Mouse (Mus musculus): ENCODE measurements at regions not wholly inside any gene's neighbourhood (a gene's known extent, or its start where the extent isn't known, plus 50 kb on each side); places are given as distances from the start of the nearest gene placed in this dataset.

GRCm38 (mm10) chr15:37072202-37072862, 64.8 kb upstream of the Zfp706 start:
- ATAC-seq: no peak
- DNase-seq (ENCODE audit: low spot score): no peak
- no peak for TF ChIP-seq CTCF (IDR thresholded peaks at IDR 0.05)
- TF ChIP-seq EP300 (IDR thresholded peaks at IDR 0.05): no peak
- H3K4me1 ChIP-seq (ENCODE audit: insufficient read depth, low read depth, low read length): no peaks in the 10 kb centered on the region
- no peaks in the 10 kb centered on the region for H3K36me3 ChIP-seq (ENCODE audit: insufficient read depth, low read length)
- no peak overlapping the region for H3K9ac ChIP-seq (replicated peaks; ENCODE audit: low read depth)
- WGBS: 67% methylated on average over 5 of the region's 5 CpGs
- no peaks in the 10 kb centered on the region for H3K9me3 ChIP-seq (ENCODE audit: low read length)
- no peak overlapping the region for H3K4me3 ChIP-seq (ENCODE audit: low read depth, low read length)
- H3K27ac ChIP-seq (ENCODE audit: low read length): no peak overlapping the region
- no peak overlapping the region for H3K4me2 ChIP-seq (replicated peaks; ENCODE audit: low read depth, low read length)
- H3K27me3 ChIP-seq (replicated peaks; ENCODE audit: insufficient read depth, low read length): no peaks in the 10 kb centered on the region

GRCm38 (mm10) chr15:37070188-37070587, 62.6 kb upstream of the Zfp706 start:
- Histone ChIP-seq H3K4me1 (ENCODE audit: insufficient read depth, low read depth, low read length) (no peaks in the 10 kb centered on the region), H3K36me3 (ENCODE audit: insufficient read depth, low read length) (no peaks in the 10 kb centered on the region), H3K27me3 (replicated peaks; ENCODE audit: insufficient read depth, low read length) (no peaks in the 10 kb centered on the region), H3K27ac (ENCODE audit: low read length) (no peak overlapping the region), H3K9ac (replicated peaks; ENCODE audit: low read depth) (no peak overlapping the region), H3K4me2 (replicated peaks; ENCODE audit: low read depth, low read length) (no peak overlapping the region), H3K9me3 (ENCODE audit: low read length) (no peaks in the 10 kb centered on the region), H3K4me3 (ENCODE audit: low read depth, low read length) (no peak overlapping the region)
- no peak for DNase-seq (ENCODE audit: low spot score)
- ATAC-seq: no peak
- no peak for TF ChIP-seq CTCF (IDR thresholded peaks at IDR 0.05)
- TF ChIP-seq EP300 (IDR thresholded peaks at IDR 0.05): no peak
- WGBS: 41% methylated on average over 3 of the region's 3 CpGs

- no peak overlapping the region for H3K4me3 ChIP-seq (ENCODE audit: low read depth, low read length)
- no peak overlapping the region for H3K27ac ChIP-seq (ENCODE audit: low read length)
- H3K9ac ChIP-seq (replicated peaks; ENCODE audit: low read depth): no peak overlapping the region
- no peaks in the 10 kb centered on the region for H3K9me3 ChIP-seq (ENCODE audit: low read length)
- TF ChIP-seq CTCF (IDR thresholded peaks at IDR 0.05): no peak
- no peak for TF ChIP-seq EP300 (IDR thresholded peaks at IDR 0.05)
- no peak overlapping the region for H3K4me2 ChIP-seq (replicated peaks; ENCODE audit: low read depth, low read length)
- 69% methylated on average over 4 of the region's 4 CpGs for WGBS
- H3K27me3 ChIP-seq (replicated peaks; ENCODE audit: insufficient read depth, low read length): no peaks in the 10 kb centered on the region
- H3K36me3 ChIP-seq (ENCODE audit: insufficient read depth, low read length): no peaks in the 10 kb centered on the region
- no peaks in the 10 kb centered on the region for H3K4me1 ChIP-seq (ENCODE audit: insufficient read depth, low read depth, low read length)
- no peak for ATAC-seq
- no peak for DNase-seq (ENCODE audit: low spot score)
These were observed 59.8 kb upstream of the Zfp706 start for GRCm38 (mm10) chr15:37067326-37067725.

- WGBS: 76% methylated on average over 9 of the region's 9 CpGs
- no peak for DNase-seq (ENCODE audit: low spot score)
- ATAC-seq: no peak
- H3K4me2 ChIP-seq (replicated peaks; ENCODE audit: low read depth, low read length): no peak overlapping the region
- no peak for TF ChIP-seq CTCF (IDR thresholded peaks at IDR 0.05)
- no peak for TF ChIP-seq EP300 (IDR thresholded peaks at IDR 0.05)
- no peaks in the 10 kb centered on the region for H3K27me3 ChIP-seq (replicated peaks; ENCODE audit: insufficient read depth, low read length)
- no peaks in the 10 kb centered on the region for H3K36me3 ChIP-seq (ENCODE audit: insufficient read depth, low read length)
- no peaks in the 10 kb centered on the region for H3K9me3 ChIP-seq (ENCODE audit: low read length)
- H3K9ac ChIP-seq (replicated peaks; ENCODE audit: low read depth): no peak overlapping the region
- no peak overlapping the region for H3K4me3 ChIP-seq (ENCODE audit: low read depth, low read length)
- no peak overlapping the region for H3K27ac ChIP-seq (ENCODE audit: low read length)
- H3K4me1 ChIP-seq (ENCODE audit: insufficient read depth, low read depth, low read length): no peaks in the 10 kb centered on the region
These were observed 58.5 kb upstream of the Zfp706 start for GRCm38 (mm10) chr15:37065926-37066550.

- no peak overlapping the region for H3K27ac ChIP-seq (ENCODE audit: low read length)
- ATAC-seq: no peak
- H3K4me2 ChIP-seq (replicated peaks; ENCODE audit: low read depth, low read length): no peak overlapping the region
- DNase-seq (ENCODE audit: low spot score): no peak
- no peak overlapping the region for H3K9ac ChIP-seq (replicated peaks; ENCODE audit: low read depth)
- no peaks in the 10 kb centered on the region for H3K4me1 ChIP-seq (ENCODE audit: insufficient read depth, low read depth, low read length)
- TF ChIP-seq EP300 (IDR thresholded peaks at IDR 0.05): no peak
- TF ChIP-seq CTCF (IDR thresholded peaks at IDR 0.05): no peak
- H3K36me3 ChIP-seq (ENCODE audit: insufficient read depth, low read length): no peaks in the 10 kb centered on the region
- H3K9me3 ChIP-seq (ENCODE audit: low read length): no peaks in the 10 kb centered on the region
- no peak overlapping the region for H3K4me3 ChIP-seq (ENCODE audit: low read depth, low read length)
- WGBS: 84% methylated on average over 6 of the region's 6 CpGs
- no peaks in the 10 kb centered on the region for H3K27me3 ChIP-seq (replicated peaks; ENCODE audit: insufficient read depth, low read length)
These were observed 57.8 kb upstream of the Zfp706 start for GRCm38 (mm10) chr15:37065408-37065807.

GRCm38 (mm10) chr15:37063781-37064383, 56.3 kb upstream of the Zfp706 start:
- Histone ChIP-seq H3K27me3 (replicated peaks; ENCODE audit: insufficient read depth, low read length) (no peaks in the 10 kb centered on the region), H3K4me3 (ENCODE audit: low read depth, low read length) (no peak overlapping the region), H3K4me1 (ENCODE audit: insufficient read depth, low read depth, low read length) (no peaks in the 10 kb centered on the region), H3K4me2 (replicated peaks; ENCODE audit: low read depth, low read length) (no peak overlapping the region), H3K9me3 (ENCODE audit: low read length) (no peaks in the 10 kb centered on the region), H3K9ac (replicated peaks; ENCODE audit: low read depth) (no peak overlapping the region), H3K27ac (ENCODE audit: low read length) (no peak overlapping the region), H3K36me3 (ENCODE audit: insufficient read depth, low read length) (no peaks in the 10 kb centered on the region)
- TF ChIP-seq CTCF (IDR thresholded peaks at IDR 0.05) (no peak), EP300 (IDR thresholded peaks at IDR 0.05) (no peak)
- DNase-seq (ENCODE audit: low spot score) (no peak), ATAC-seq (no peak)
- WGBS: 75% methylated on average over 6 of the region's 6 CpGs

Data from lung, postnatal 0 days (tissue).